Mouse (Mus musculus) liver, embryonic 18 days (tissue): ENCODE results near the gene Rprm. TPM values are rescaled to one million over a fixed set of nuclear protein-coding genes. Genes with fewer than 3 reads are reported as not detected.

Experiments used
- polyA plus RNA-seq: library from polyadenylated mRNA; depleted of rRNA; stranded (reverse); fragments of >200 nt; gene quantifications from 2 replicates; pipeline ENCODE4 v1.2.3, GENCODE M21; 2012; rRNA removed

Gene Rprm
- 0.05 and 0.06 TPM in 2 replicates for polyA plus RNA-seq

GRCm38 (mm10) chr2:54085430-54086087 is at the start of gene Rprm:
TSS of gene Rprm (minus strand) at chr2:54085552.

